Mouse (Mus musculus): ENCODE measurements around the gene Zeb2. TPM values are rescaled to one million over a fixed set of nuclear protein-coding genes. Genes with fewer than 3 reads are reported as not detected.
A peak's percentile ranks its signal among the peaks of the same experiment; 100 is the strongest.

The Zeb2 gene
- polyA plus RNA-seq, 1 experiment from 2014 or later: 49.3 TPM

DNA sequence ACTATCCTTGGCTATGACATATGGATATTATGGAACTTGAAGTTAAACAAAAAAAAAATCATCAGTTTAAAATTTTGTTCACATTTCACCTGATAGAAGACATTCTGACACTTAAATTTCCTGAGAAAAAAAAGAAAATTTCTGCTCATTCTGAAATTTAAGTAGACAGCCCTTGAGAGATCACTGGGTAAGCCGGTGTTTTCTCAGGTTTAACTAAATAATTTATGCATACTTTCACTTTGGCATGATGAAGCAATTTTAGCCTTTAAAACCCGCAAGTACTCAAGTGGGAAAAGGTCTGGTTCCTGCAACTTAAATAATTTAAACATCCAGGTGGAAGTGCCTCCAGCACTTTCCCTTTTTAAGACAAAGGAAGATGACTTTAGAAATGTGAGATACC, 65.9 kb downstream of the Zeb2 start:
- no peak for DNase-seq (ENCODE audit: low spot score)
- no peaks in the 10 kb centered on the region for H3K9me3 ChIP-seq
- peaks cover 54% of the 10 kb centered on the region for H3K4me1 ChIP-seq (replicated peaks)
- H3K27ac ChIP-seq: no peak overlapping the region
- H3K4me3 ChIP-seq: no peak overlapping the region
- no peaks in the 10 kb centered on the region for H3K27me3 ChIP-seq (ENCODE audit: insufficient read depth, poor library complexity, severe bottlenecking)
- WGBS: 78% methylated on average over 2 of the region's 2 CpGs
- peaks cover 12% of the 10 kb centered on the region for H3K36me3 ChIP-seq

DNA sequence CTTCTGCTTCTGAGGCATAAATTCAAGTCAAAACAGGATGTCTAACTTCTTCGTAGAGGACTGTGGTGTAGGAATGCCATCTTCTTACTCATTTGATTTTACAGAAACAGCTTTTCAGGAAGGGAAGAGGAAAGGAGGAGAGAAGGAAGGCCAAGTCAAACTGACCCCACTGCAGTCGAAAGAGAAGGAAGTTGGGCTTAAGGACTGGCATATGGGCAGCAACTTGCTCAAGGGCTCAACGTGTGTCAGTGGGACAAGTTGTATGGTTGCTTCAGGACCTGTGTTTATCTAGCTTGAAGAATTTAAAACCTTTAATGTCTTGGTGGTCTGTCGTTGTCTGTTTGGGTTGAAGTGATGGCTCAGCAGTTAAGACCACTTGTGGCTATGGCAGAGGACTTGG, 67.3 kb downstream of the Zeb2 start:
- H3K4me1 ChIP-seq (replicated peaks): peaks cover 54% of the 10 kb centered on the region

DNA sequence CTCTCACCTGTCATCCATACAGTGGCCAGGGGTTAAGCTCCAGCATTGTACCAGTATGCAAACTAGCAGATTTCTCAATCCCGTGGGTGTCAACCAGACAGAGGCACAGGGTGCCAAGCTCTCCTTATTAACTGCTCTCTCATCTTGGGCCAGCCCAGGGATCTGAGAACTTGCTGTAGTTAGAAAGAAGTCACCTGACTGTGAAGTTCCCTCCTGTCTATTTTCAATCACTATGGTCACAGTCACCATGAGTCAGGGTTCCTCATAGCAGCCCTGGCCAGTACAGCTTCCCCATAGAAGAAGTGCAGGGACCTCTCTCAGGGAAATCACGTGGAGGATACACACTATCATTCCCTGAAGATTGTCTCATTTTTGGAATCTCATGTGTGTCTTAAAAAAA, 67.9 kb downstream of the Zeb2 start:
- Histone ChIP-seq H3K4me3 (no peak overlapping the region), H3K36me3 (peaks cover 12% of the 10 kb centered on the region), H3K4me1 (replicated peaks) (peaks cover 54% of the 10 kb centered on the region), H3K9me3 (no peaks in the 10 kb centered on the region), H3K27ac (peak overlapping the region; percentile 3), H3K27me3 (ENCODE audit: insufficient read depth, poor library complexity, severe bottlenecking) (no peaks in the 10 kb centered on the region)
- 67% methylated on average over 2 of the region's 2 CpGs for WGBS
- DNase-seq (ENCODE audit: low spot score): no peak

More for the DNA sequence above, 67.3 kb downstream of the Zeb2 start:
- DNase-seq (ENCODE audit: low spot score): no peak
- Histone ChIP-seq H3K27me3 (ENCODE audit: insufficient read depth, poor library complexity, severe bottlenecking) (no peaks in the 10 kb centered on the region), H3K27ac (no peak overlapping the region), H3K36me3 (peaks cover 12% of the 10 kb centered on the region), H3K9me3 (no peaks in the 10 kb centered on the region), H3K4me3 (no peak overlapping the region)
- WGBS: 84% methylated on average over 4 of the region's 4 CpGs

DNA sequence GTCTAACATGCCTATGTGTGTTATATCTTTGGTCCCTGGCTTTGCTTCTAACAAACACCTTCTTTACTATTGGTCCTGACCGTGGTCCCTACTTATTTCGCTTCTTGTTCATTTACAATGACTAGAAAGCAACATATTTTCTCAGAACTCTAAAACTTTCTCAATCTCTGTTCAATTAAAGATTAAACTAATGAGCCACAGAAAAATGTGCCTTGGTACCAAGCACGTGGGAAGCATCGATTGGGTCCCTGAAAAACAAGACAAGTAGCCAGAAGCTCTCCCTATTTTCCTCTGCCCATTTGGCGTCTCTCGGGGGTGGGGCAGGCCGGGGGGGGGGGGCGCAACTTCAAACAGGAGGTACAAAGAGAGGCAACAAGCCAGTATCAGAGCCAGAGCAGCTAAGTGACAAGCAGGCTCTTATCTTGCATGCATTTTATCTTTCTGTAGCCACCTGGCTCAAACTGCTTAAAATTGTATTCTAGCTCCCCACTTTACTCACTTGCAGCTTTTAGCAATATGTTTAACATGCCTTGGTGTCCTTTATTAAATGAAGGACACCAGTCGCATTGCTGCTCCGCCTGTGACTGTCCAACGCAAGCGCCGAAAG, 76.4 kb downstream of the Zeb2 start:
- Histone ChIP-seq H3K9me3 (no peaks in the 10 kb centered on the region), H3K4me1 (replicated peaks) (peaks cover 60% of the 10 kb centered on the region), H3K27me3 (ENCODE audit: insufficient read depth, poor library complexity, severe bottlenecking) (no peaks in the 10 kb centered on the region), H3K27ac (no peak overlapping the region; the same call in 1 of the 2 replicates), H3K4me3 (no peak overlapping the region), H3K36me3 (no peaks in the 10 kb centered on the region)
- 81% methylated on average over 13 of the region's 13 CpGs for WGBS
- DNase-seq (ENCODE audit: low spot score): no peak

DNA sequence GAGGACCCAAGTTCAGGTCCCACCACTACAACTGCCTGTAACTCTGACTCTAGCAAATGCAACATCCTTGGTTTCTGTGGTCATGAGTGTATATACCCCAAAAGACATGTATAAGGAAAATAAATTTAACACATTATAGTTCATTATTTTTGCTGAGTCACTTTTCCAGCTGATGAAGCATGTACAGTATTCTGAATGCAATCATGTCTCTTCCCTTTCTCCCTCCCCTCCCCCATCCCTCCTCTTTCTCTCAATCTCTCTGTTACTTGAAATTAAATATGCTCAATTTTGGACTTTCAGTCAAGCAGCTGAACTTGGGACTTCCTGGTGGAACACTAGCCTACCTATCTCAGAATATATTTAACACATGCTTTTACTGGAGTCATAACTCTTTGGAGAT, 77.7 kb downstream of the Zeb2 start:
- no peaks in the 10 kb centered on the region for H3K36me3 ChIP-seq
- DNase-seq (ENCODE audit: low spot score): no peak
- H3K4me3 ChIP-seq: no peak overlapping the region
- H3K4me1 ChIP-seq (replicated peaks): peaks cover 57% of the 10 kb centered on the region
- no peaks in the 10 kb centered on the region for H3K9me3 ChIP-seq
- no peaks in the 10 kb centered on the region for H3K27me3 ChIP-seq (ENCODE audit: insufficient read depth, poor library complexity, severe bottlenecking)
- H3K27ac ChIP-seq: no peak overlapping the region

DNA sequence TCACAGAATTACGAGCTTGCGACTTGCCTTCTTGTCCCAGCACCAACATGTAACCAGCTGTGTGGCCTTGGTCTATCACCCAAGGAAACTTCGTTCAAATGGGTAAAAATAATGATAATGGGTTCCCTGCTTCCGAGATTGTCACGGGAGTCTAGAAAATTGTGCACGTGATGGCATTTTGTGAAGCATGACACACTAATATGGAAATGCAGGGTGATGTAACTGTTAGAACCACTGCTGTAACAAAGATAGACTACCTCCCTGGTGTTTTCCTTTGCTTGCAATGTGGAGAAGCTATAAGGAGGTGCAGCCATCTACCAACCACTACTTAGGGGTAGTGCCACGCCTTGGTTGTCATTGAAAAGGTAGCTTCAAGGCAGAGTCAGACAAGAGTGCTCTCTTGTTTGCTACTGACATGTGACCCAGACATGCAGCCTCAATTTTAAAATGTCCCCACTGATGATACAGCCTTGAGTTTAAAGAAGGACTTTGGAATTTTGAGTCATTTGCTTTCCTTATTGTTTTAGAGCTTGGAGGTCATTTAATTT, 89.0 kb downstream of the Zeb2 start:
- Histone ChIP-seq H3K4me3 (no peak overlapping the region), H3K4me1 (replicated peaks) (peaks cover 77% of the 10 kb centered on the region), H3K27me3 (ENCODE audit: insufficient read depth, poor library complexity, severe bottlenecking) (no peaks in the 10 kb centered on the region), H3K9me3 (no peaks in the 10 kb centered on the region), H3K27ac (peak overlapping the region; percentile 53; the same call in 1 of the 2 replicates), H3K36me3 (no peaks in the 10 kb centered on the region)
- DNase-seq (ENCODE audit: low spot score): no peak
- WGBS: 77% methylated on average over 7 of the region's 7 CpGs

DNA sequence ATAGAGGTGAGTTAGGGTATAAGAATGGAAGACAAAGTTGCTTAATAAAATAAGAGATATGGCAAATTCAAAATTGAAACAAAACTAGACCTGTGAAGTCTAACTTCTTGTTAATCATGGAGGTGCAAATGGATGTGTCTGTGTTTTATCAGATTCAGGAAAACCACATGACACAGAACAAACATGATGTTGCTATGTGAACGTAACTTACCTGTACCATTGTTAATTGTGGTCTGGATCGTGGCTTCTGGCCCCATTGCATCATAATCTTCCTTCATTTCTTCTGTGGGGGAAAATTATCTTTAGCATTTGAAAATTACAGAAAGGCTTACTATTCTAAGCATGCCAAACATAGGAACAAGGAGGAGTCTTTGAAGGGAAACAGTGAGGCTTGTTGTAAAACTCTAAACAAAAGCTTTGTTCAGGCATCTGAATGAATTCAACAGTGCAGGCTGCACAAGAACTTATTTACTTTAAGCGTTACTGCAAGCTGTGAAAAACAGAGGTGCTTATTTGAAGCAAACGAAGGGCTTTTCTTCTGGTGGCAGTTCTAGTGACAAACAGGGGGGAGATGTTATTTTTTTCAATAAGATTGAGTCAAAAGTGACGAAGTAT, 99.9 kb downstream of the Zeb2 start:
- no peaks in the 10 kb centered on the region for H3K27me3 ChIP-seq (ENCODE audit: insufficient read depth, poor library complexity, severe bottlenecking)
- no peak overlapping the region for H3K4me3 ChIP-seq
- no peaks in the 10 kb centered on the region for H3K9me3 ChIP-seq
- H3K36me3 ChIP-seq: peaks cover 93% of the 10 kb centered on the region
- H3K4me1 ChIP-seq (replicated peaks): 0 out of 2 replicates have a peak, but pooled peaks cover 6% of the 10 kb centered on the region
- DNase-seq (ENCODE audit: low spot score): no peak
- H3K27ac ChIP-seq: no peak overlapping the region
- WGBS: 79% methylated on average over 5 of the region's 5 CpGs

DNA sequence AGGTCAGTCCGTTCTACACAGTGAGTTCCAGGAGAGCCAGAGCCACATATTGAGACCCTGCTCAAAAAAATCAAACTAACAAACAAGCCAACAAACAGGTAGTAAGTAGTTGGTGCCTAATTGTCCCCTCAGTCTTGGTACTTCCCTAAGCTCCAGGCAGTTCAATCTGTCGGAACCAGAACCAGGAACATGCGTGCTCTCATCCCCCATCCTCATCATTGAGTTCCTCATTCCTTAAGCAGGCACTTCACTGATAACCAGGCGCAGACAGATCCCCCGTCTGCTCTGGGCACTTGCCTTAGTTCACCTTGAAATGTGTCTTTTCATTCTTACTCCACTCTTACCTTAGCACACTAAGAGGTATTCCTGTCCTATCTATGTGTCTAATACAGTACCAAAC, 103.9 kb downstream of the Zeb2 start:
- no peaks in the 10 kb centered on the region for H3K9me3 ChIP-seq
- no peak overlapping the region for H3K27ac ChIP-seq
- H3K4me1 ChIP-seq (replicated peaks): no peaks in the 10 kb centered on the region
- peaks cover 88% of the 10 kb centered on the region for H3K36me3 ChIP-seq
- DNase-seq (ENCODE audit: low spot score): no peak
- no peak overlapping the region for H3K4me3 ChIP-seq
- H3K27me3 ChIP-seq (ENCODE audit: insufficient read depth, poor library complexity, severe bottlenecking): no peaks in the 10 kb centered on the region
- WGBS: 95% methylated on average over 5 of the region's 5 CpGs

DNA sequence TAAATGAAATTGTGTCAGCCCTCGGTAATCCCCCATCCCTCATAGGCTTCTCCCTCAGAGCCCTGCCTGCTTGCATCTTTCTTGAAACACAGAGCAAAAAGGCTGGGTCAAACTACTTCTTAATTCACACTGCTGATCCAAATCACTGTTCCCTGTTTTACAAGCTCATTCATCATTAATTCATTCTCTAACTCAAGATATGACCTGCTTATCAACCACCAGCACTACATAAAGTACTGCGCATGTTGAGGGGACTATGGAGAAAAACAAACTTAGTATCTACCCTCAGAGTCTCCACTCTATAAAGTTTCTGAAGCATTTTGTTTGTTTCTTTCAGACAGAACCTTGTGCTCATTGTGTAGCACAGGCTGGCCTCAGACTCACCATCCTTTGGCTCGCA, 104.5 kb downstream of the Zeb2 start:
- Histone ChIP-seq H3K36me3 (peaks cover 84% of the 10 kb centered on the region), H3K9me3 (no peaks in the 10 kb centered on the region), H3K4me3 (no peak overlapping the region), H3K27me3 (ENCODE audit: insufficient read depth, poor library complexity, severe bottlenecking) (no peaks in the 10 kb centered on the region), H3K4me1 (replicated peaks) (no peaks in the 10 kb centered on the region), H3K27ac (no peak overlapping the region)
- 93% methylated on average over 3 of the region's 3 CpGs for WGBS
- no peak for DNase-seq (ENCODE audit: low spot score)

DNA sequence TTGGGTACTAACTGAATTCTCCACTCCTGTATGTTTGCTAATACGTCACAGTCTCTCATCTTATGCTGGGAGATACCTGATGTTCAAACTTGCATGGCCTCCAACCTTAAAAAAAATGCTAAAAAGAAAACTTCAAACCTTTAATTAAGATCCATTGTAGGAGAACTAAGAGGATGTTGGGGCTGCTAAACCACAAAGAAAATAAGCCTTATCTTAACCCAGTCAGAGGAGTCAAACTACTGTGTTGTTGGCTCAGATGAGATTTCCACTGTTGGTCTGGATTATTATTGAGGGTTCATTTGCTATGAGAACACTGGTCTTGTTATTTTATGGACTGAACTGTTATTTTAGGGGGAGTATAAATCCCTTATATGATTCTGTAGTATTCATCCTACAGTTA, 106.5 kb downstream of the Zeb2 start:
- no peak for DNase-seq (ENCODE audit: low spot score)
- Histone ChIP-seq H3K27ac (no peak overlapping the region), H3K4me1 (replicated peaks) (no peaks in the 10 kb centered on the region), H3K4me3 (no peak overlapping the region), H3K27me3 (ENCODE audit: insufficient read depth, poor library complexity, severe bottlenecking) (no peaks in the 10 kb centered on the region), H3K9me3 (no peaks in the 10 kb centered on the region), H3K36me3 (peaks cover 72% of the 10 kb centered on the region)
- WGBS: 98% methylated on average over 1 of the region's 1 CpGs

DNA sequence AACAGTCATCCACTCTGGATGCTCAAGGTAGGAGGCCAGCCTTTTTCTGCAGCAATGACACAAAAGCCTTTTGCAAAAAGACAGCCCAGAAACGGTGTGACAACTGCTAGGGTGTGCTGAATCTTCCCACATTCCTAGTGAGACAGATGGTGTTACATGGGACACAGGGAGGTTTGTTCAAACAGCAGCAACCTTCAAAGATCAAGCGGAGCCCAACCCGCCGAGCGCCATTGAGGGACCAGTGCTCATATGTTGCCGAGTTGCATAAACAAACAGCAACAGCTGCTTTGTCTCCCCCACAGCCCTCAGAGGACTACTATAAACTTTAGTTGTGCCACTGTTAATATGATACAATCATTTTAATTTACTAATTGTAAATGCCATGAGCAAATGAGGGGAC, 117.3 kb downstream of the Zeb2 start:
- H3K36me3 ChIP-seq: peaks cover 85% of the 10 kb centered on the region
- peak overlapping the region; percentile 16; the same call in 1 of the 2 replicates for H3K27ac ChIP-seq
- no peaks in the 10 kb centered on the region for H3K9me3 ChIP-seq
- H3K4me3 ChIP-seq: no peak overlapping the region
- peaks cover 9% of the 10 kb centered on the region for H3K4me1 ChIP-seq (replicated peaks)
- peak; percentile 36 for DNase-seq (ENCODE audit: low spot score)
- WGBS: 40% methylated on average over 6 of the region's 6 CpGs
- H3K27me3 ChIP-seq (ENCODE audit: insufficient read depth, poor library complexity, severe bottlenecking): no peaks in the 10 kb centered on the region

DNA sequence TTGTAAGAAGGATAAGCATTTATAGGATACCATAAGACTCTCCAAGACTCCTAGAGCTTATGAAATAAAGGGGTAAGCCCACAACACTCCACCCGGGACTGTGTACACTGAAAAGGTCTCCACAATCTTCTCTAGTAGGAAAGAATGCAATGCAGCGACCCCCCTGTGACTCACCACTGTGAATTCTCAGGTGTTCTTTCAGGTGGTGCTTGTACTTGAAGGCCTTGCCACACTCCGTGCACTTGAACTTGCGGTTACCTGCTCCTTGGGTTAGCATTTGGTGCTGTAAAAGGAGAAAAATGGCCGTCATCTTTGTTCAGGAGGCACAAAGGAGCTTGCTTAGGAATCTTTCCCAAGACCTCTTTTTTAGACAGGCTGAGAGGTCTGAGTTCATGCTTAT, 118.5 kb downstream of the Zeb2 start:
- Histone ChIP-seq H3K27me3 (ENCODE audit: insufficient read depth, poor library complexity, severe bottlenecking) (no peaks in the 10 kb centered on the region), H3K4me1 (replicated peaks) (peaks cover 9% of the 10 kb centered on the region), H3K27ac (no peak overlapping the region), H3K36me3 (peaks cover 96% of the 10 kb centered on the region), H3K4me3 (no peak overlapping the region), H3K9me3 (no peaks in the 10 kb centered on the region)
- DNase-seq (ENCODE audit: low spot score): no peak
- WGBS: 96% methylated on average over 5 of the region's 5 CpGs

DNA sequence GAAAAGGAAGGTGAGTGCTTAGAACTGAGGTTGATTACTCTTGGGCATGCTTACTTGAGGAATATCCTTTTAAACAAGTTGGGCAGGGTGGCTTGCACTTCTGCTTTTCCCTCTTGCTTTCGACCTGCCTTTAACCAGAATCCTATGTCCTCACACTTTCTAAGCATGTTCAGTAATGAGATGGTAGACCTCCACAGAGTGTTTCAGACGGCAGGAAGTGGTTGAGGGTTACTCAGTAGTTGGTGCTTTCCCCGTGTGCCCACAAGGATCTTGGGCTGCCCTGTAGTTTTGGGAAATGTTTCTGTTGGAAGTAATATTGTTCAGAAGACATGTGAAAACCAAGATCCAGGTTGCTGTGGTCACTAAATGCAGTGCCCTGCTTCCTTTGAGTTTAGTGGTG, 135.5 kb downstream of the Zeb2 start:
- no peak for DNase-seq (ENCODE audit: low spot score)
- Histone ChIP-seq H3K27ac (no peak overlapping the region), H3K4me3 (no peak overlapping the region), H3K9me3 (no peaks in the 10 kb centered on the region), H3K36me3 (no peaks in the 10 kb centered on the region), H3K27me3 (ENCODE audit: insufficient read depth, poor library complexity, severe bottlenecking) (no peaks in the 10 kb centered on the region), H3K4me1 (replicated peaks) (peaks cover 22% of the 10 kb centered on the region)
- 86% methylated on average over 3 of the region's 3 CpGs for WGBS

Measured in hindbrain, embryonic 10.5 days (tissue).